Mouse (Mus musculus) adrenal gland, postnatal 14 days (tissue): ENCODE measurements around the gene Tmem185b. TPM values are rescaled to one million over a fixed set of nuclear protein-coding genes. Genes with fewer than 3 reads are reported as not detected.

ENCODE experiments used
- DNase-seq: peaks from one replicate; pipeline ENCODE4 v3.0.0; 2021; ENCODE audit warnings: mixed read lengths
- total RNA-seq: library from RNA; stranded (reverse); gene quantifications from 2 replicates; pipeline ENCODE4 v1.2.3, GENCODE M21; 2021

Tmem185b gene
- total RNA-seq, 1 experiment from 2014 or later = 20.8 TPM

DNA sequence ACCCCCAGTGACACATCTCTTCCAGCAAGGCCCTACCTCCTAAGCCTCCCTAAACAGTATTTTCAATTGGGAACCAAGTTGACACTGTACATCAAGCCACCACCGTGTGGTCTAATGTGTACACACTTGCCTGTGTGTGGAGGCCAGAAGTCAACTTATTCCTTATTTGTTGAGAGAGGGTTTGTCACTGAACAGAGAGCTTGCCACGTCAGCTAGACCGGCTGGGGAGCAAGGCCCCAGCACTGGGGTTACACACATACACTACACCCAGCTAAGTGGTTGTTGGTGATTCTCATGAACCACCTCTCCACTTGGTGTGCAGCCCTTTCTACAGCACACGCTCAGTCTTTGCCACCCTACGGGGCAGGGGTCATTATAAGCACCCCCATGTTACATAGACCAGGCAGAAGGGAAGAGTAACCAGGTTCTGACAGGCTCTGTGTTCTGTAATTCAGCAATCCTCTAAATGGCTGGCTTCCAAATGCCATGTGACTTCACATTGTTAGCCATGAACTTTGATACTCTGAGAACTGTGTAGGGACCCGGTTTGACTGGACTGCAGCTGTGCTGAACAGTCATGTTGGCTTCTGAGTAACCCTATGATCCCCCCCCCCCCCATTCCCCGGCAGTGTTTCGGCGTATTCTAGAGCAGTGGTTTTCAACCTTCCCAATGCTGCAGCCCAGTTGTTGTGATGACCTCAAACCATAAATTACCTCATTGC lies 15.0 kb downstream of the Tmem185b start:
- DNase-seq = peak; percentile 41

DNA sequence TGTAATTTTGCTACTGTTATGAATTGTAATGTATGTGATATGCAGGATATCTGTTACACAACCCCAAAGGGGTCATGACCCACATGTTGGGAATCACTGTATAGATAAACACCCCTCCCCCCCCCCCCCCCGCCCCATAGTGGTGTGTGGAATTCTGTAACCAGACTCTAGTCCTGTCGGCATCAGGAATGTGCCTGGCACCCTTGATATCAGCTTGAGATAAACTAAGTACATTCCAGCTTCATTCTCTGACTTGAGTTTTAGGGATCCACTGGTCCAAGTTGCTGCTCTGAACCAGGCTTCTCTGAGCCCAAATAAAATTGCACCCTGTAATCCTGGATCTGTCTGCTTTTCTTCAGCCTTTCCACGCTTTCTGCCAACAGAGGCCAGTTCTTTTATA lies 15.6 kb downstream of the Tmem185b start:
- DNase-seq = no peak

DNA sequence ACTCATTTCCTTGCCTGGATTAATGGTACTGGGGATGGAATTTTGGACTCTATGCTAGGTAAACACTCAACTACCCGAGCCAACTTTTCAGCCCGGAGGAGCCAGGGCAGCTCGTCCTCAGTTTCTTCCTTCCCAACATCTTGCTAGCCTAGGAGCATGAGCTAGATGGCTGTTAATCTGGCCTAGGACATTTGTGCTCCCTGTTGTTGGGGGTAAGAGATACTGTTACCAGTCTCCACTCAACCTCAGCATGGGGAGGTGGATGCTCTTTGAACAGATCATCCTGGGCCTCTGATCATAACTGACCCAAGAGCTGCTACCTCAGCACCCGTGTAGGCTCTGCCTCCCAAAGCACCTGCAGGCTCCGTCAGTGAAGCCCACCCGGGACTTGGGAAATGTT lies 17.4 kb downstream of the Tmem185b start:
- DNase-seq = no peak

DNA sequence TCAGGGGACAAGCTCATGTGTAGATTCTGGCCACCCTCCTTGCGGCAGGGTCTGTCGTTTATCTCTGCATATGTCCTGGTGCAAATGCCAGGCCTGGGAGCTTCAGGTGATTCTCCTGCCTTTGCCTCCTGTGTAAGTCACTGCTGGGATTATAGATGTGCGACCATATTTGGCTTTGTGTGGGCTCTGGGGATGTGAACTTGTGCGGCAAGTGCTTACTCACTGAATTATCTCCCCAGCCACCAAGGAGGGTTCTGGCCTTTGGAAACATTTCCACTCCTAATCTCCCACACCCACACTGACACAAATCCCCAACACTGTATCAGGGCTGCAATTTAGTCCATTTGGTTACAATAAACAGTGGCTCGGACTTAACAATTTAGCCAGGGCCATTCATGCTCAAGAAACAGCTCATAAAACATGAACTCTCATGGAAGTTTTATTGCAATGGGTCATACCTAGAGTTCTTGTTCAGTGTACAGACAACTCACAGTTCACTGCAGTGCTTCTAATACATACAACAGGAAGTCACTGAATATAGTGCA lies 18.7 kb downstream of the Tmem185b start:
- no peak for DNase-seq

DNA sequence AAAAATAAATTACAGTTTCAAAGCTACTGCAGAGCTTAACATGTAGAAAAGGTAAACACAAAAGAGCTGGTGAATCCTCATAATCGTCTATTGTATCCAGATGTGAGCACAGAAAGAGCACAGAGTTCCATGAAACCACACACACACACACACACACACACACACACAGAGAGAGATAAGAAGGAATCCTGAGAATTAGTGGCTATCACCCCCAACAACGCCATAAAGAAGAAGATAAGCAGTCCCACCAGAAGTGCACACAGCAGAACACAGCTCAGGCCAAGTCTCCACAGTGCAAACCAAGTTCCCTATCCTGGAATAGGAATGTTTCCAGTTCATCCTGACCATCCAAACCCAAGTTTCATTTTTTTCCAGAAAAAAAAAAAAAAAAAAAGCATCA lies 19.2 kb downstream of the Tmem185b start:
- no peak for DNase-seq

DNA sequence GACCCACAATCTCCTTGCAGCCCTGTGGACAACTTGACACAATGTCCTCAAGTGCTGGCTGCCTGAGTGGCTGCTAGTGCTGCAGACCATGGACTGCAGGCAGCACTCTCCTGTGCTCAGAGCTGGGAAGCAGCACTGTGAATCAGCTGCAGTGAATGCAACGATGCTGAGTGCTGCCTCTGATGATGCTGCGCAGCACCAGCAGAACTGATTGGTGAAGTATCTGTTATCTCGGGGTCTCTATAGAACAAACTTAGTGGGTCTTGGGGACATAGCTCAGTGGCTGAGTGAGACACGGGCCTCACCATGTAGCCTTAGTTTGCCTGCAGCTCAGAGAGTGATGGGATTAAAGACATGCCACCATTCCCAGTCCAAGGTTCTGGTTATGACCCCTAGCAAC lies 19.7 kb downstream of the Tmem185b start:
- no peak for DNase-seq

DNA sequence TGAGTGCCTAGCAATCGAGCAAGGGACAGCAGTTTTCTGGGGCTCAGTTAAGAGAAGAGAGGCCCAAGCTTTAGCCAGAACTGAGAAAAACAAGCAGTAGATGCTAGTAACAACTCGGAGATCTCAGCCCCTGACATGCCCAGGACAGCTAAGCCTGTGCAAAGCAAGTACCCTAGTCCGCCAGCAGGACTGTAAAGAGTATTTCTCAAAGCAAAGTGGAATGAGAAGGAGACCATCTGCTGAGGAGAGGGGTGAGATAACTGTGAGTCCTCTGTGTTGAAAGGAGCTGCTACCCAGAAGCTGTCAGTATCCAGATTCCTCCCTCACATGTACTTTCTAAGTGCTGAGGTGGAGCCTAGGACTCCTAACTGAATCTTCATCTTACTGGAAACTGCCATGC lies 20.5 kb downstream of the Tmem185b start:
- DNase-seq = no peak

DNA sequence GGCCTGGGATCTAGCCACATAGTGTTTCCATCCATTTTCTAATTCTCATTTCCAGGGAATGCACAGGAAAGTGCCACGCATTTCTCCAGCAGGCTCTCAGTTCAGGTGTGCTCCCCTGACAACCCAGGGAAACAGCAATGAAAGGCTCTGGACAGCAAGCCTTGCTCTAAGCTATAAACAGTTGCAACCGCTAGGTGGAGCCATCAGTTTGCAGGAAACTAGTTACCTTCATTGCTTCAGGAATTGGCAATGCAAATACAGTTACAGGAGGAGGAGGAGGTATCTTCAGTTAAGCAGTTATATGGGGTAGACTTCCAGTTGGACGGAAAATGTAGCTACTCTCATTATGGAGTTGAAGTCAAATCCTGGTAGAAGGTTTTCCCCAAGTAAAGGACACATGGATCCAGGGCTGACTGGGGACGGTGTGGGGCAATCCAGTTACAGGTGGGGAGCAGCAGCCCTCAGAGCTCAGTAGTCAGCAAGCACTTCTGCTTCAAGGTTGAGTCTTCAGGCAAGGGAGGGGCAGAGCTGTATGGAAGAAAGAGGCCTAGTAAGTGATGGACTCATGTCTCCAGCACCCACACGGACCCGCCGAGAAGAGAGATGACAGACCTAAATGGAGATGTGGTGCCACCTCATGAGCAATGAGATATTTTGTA lies 22.8 kb downstream of the Tmem185b start:
- DNase-seq = peak; percentile 89

DNA sequence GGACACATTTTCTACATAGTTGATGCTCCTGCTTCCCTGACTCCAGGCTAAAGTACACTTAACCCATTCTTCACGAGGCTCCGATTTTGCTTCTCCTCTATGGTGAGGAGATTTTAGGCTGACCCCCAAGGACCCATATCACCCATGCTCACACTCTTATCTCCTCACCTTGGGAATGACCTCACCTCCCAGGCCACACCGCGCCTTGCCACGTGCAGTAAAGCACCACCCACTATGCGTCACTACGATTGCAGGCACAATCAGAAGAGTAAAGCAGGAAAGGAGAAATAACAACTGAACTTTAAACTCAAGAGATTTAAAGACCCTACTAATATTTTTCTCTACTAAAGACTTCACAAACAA lies 23.3 kb downstream of the Tmem185b start:
- no peak for DNase-seq

DNA sequence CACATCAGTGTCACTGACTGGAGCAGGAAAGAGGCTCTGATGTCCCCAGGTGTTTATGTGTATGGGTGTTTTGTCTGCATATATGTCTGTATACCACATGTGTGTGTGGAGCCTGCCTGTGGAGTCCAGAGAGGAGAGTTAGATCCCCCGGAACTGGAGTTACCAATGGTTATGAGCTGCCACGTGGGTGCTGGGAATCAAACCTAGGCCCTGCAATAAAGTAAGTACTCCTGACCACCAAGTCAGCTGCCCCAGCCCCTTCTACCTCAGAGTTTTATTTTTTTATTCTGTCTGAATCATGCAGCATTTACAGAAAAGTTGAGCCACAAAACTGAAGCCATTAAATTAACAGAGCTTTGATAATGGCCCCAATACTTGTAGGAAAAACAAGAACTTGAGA lies 24.1 kb downstream of the Tmem185b start:
- no peak for DNase-seq

DNA sequence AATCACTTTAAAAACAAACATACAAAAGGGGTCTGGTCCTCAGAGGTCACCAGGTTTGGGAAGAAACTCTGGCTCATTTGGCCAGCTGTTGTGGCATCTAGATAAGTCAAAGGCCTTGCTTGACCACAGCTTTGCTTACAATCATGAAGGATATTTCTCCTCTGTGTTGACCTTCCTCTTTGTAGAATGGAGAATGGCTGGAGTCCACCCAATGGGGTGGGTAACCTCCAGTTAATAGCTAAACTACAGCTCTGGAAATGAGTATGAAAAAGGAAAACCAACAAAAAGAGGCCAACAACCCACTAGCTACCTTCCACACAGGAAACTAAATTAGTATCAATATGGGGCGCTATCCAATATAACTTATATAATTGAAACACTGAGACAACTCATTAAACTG lies 25.7 kb downstream of the Tmem185b start:
- no peak for DNase-seq

DNA sequence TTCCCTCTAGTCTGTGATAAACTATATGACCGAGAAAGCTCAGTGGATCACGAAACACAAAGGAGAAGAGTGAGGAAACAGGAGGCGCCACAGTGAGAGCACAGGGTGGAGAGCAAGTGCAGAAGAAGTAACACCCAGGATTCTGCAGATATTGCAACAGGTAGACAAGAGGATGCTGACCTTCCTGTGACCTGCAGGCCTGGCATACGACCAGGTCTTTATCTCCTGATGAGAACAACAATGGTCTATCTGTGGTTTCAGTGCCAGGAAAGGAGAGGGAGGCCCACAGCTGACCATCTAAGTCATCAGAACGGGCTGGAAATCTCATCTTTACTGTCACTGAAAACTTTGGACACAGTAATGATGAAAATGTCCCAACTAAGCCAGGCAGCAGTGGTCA lies 29.7 kb downstream of the Tmem185b start:
- no peak for DNase-seq

DNA sequence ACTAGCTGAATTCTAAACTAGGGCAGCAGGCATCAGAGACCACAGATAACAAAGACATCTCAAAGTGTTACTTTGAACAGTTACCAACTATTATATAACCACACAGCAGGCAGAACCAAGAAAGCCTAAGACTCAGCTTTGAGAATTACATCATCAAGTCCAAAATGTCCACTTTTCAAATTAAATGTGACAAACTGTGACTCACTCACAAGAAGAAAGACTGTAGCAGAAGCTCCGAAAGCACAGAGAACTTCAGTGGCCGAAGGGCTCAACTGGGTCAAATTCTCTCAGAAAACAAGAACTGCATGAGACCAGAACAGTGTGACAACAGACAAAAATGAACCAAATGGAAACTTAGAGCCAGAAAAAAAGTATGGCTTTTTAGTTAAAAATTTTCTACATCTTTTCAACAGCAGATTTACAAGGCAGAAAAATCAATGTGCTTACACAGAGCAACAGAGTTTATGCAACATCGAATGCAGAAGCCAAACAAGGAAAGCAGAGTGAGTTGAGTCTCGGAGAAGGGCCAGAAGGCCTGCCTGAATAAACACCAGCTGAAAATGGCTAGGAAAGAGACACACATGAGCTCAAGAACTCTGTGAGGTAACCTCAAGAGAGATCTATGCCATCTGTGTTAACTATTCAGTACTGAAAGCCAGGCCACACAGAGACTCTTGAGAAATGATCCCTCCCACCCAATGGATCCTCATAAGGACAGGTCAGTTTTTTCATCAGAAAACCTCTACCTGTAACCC lies 31.9 kb downstream of the Tmem185b start:
- no peak for DNase-seq

DNA sequence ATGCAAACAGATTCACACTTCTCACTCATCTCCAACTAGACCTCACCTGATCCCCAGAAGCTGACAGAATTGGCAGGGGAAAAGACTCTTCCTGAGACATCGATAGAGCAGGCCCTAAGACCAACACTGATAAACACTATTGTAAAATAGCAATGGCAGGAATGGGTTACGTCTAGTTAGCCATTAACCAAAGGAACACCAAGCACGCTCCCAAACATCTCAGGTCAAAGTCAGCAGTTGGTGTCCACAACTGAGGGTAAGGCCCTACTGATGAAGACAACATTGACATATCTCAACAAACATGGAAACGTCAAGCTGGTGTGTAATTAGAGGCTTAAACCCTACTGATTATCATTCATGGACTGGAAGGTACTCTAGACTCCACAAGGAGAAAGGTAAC lies 39.6 kb downstream of the Tmem185b start:
- DNase-seq = no peak

DNA sequence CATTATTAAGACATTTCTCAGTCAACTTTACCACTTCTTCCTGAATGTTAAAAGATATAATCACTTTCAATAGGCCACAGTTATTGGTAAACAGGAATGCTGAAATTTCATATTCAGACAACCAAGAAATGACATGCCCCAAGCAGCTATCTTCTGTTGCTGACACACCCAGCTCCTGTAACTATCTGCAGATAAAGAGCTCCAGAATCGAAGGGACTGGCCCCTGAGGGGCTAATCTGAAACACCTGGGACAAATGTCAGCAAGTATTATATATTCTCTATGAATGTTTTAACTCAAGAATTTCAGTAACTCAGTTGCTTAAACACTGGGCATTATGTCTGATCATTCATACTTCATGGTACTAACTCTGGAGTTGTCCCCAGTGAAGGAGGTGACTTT lies 44.2 kb downstream of the Tmem185b start:
- DNase-seq = no peak

Other genes with a start within 250 kb of the Tmem185b start
- 2.1 and 2.2 TPM in 2 replicates for gene Inhbb, start 103.9 kb upstream of the Tmem185b start, total RNA-seq
- 58.1 and 60.8 TPM in 2 replicates for gene Ralb, start 21.4 kb upstream of the Tmem185b start, total RNA-seq
- 8.3 and 10.2 TPM in 2 replicates for gene Epb41l5, start 122.8 kb downstream of the Tmem185b start, total RNA-seq